Mouse (Mus musculus): ENCODE data around the gene Rhoc. TPM values are rescaled to one million over a fixed set of nuclear protein-coding genes. Genes with fewer than 3 reads are reported as not detected.

The Rhoc gene
- polyA plus RNA-seq, 1 experiment from 2014 or later = 160 TPM

DNA sequence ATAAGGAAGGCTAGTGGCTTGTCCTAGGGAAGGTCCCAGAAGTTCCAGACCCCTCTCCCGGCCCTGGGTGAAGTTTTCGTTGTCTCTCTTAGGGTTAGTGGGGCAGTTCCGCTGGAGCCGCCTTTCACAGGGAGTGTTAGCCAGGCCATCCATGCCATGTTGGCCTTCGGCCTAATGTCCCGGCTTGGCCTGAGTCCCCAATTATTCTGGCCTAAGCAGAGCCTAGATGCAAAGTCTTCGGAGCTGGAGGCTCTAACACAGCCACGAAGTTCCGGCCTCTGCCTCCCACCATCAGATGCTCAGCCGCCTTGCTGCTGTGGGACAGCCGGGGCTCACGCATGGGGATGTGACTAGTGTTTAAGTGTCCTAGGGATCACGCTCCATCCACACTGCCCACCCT is 1.6 kb downstream of the Rhoc start:
- ATAC-seq (ENCODE audit: insufficient number of reproducible peaks, low FRiP score, low TSS enrichment, low read depth) (no peak), DNase-seq (ENCODE audit: low spot score) (peak; percentile 44)
- Histone ChIP-seq H3K9ac (ENCODE audit: low read length) (peak overlapping the region; percentile 80), H3K36me3 (ENCODE audit: control insufficient read depth, insufficient read depth, low read length) (peaks cover 7% of the 10 kb centered on the region; the same call in 1 of the 2 replicates), H3K4me2 (ENCODE audit: low read depth, severe bottlenecking) (peak overlapping the region; percentile 92), H3K4me3 (ENCODE audit: low read depth, low read length) (peak overlapping the region; percentile 70), H3K4me1 (ENCODE audit: control insufficient read depth, insufficient read depth, low read length) (peaks cover 37% of the 10 kb centered on the region), H3K27me3 (ENCODE audit: control insufficient read depth, insufficient read depth, low read length) (no peaks in the 10 kb centered on the region), H3K9me3 (ENCODE audit: control insufficient read depth, low read length) (no peaks in the 10 kb centered on the region), H3K27ac (replicated peaks; ENCODE audit: low read depth, low read length) (peak overlapping the region; percentile 90)
- WGBS = 22% methylated on average over 13 of the region's 13 CpGs

DNA sequence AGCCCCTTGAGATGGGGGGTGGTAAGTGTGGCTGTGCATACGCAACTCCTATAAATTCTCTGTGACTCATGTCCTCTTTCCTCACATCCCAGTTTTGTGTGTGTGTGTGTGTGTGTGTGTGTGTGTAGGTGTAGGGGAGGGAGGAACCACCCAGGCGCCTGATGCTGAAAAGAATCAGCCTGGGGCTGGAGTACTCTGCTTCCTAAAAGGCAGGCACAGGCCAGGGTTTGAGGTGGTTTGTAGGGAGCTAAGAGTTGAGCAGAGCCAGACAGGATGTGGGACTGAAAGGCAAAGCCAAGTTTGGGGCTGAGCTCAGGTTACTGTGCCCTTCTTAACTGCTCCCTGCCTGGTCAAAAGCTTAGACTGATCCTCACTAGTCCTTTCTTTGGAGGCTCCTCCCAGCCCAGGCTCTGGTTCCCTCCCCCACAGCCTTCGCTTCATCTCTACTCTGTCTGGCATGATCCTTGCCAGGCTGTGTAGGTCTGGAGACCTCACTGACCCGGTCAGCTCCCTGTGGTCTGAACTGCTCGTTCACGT is 2.3 kb downstream of the Rhoc start:
- peak overlapping the region; percentile 92 for H3K4me2 ChIP-seq (ENCODE audit: low read depth, severe bottlenecking)
- 8% methylated on average over 6 of the region's 6 CpGs for WGBS
- peak overlapping the region; percentile 90 for H3K27ac ChIP-seq (replicated peaks; ENCODE audit: low read depth, low read length)
- no peaks in the 10 kb centered on the region for H3K9me3 ChIP-seq (ENCODE audit: control insufficient read depth, low read length)
- ATAC-seq (ENCODE audit: insufficient number of reproducible peaks, low FRiP score, low TSS enrichment, low read depth) (peak; percentile 37), DNase-seq (ENCODE audit: low spot score) (peak; percentile 77)
- peaks cover 7% of the 10 kb centered on the region; the same call in 1 of the 2 replicates for H3K36me3 ChIP-seq (ENCODE audit: control insufficient read depth, insufficient read depth, low read length)
- H3K4me3 ChIP-seq (ENCODE audit: low read depth, low read length) = peak overlapping the region; percentile 70
- peaks cover 41% of the 10 kb centered on the region for H3K4me1 ChIP-seq (ENCODE audit: control insufficient read depth, insufficient read depth, low read length)
- peak overlapping the region; percentile 80 for H3K9ac ChIP-seq (ENCODE audit: low read length)
- no peaks in the 10 kb centered on the region for H3K27me3 ChIP-seq (ENCODE audit: control insufficient read depth, insufficient read depth, low read length)

DNA sequence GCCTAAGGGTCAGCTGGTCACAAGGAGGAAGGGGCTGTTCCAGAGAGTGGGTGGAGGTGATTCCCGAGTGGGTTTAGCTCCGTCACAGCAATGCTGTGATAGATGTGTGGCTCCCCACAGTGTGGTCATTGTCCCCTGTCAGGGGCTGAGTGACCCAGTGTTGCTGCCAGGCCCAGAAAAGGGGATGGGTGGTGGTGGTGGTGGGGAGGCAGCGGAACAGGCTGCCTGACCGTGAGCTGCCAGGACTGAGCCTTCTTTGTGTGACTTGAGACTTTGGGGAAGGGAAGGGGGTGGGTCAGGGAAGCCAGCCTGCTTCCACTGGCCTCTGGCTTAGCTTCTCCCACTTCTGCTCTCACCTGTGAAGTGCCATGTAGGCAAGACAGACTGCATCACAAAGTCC is 2.8 kb downstream of the Rhoc start:
- Histone ChIP-seq H3K36me3 (ENCODE audit: control insufficient read depth, insufficient read depth, low read length) (peaks cover 9% of the 10 kb centered on the region; the same call in 1 of the 2 replicates), H3K4me2 (ENCODE audit: low read depth, severe bottlenecking) (peak overlapping the region; percentile 92), H3K9me3 (ENCODE audit: control insufficient read depth, low read length) (no peaks in the 10 kb centered on the region), H3K27me3 (ENCODE audit: control insufficient read depth, insufficient read depth, low read length) (no peaks in the 10 kb centered on the region), H3K27ac (replicated peaks; ENCODE audit: low read depth, low read length) (peak overlapping the region; percentile 90), H3K4me1 (ENCODE audit: control insufficient read depth, insufficient read depth, low read length) (peaks cover 46% of the 10 kb centered on the region), H3K4me3 (ENCODE audit: low read depth, low read length) (peak overlapping the region; percentile 70), H3K9ac (ENCODE audit: low read length) (peak overlapping the region; percentile 80)
- DNase-seq (ENCODE audit: low spot score) (no peak), ATAC-seq (ENCODE audit: insufficient number of reproducible peaks, low FRiP score, low TSS enrichment, low read depth) (no peak)
- WGBS = 23% methylated on average over 4 of the region's 4 CpGs

DNA sequence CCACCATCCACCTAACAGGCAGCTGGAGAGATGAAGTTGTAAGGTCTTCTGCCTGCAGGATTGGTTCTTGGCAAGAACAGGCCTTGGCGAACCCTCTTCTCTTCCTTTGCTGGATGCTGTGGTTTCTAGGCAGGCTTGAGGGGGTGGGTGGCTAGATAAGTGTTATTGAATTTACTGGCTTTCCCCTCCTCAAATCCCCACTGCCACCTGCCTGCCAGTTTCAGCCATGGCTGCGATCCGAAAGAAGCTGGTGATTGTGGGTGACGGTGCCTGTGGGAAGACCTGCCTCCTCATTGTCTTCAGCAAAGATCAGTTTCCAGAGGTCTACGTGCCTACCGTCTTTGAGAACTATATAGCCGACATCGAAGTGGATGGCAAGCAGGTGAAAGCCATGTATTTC is 3.5 kb downstream of the Rhoc start:
- Histone ChIP-seq H3K36me3 (ENCODE audit: control insufficient read depth, insufficient read depth, low read length) (peaks cover 13% of the 10 kb centered on the region; the same call in 1 of the 2 replicates), H3K9ac (ENCODE audit: low read length) (0 out of 2 replicates have a peak overlapping the region, but pooled peaks have one; percentile 37), H3K4me3 (ENCODE audit: low read depth, low read length) (no peak overlapping the region), H3K27ac (replicated peaks; ENCODE audit: low read depth, low read length) (0 out of 2 replicates have a peak overlapping the region, but pooled peaks have one; percentile 11), H3K4me1 (ENCODE audit: control insufficient read depth, insufficient read depth, low read length) (peaks cover 48% of the 10 kb centered on the region), H3K9me3 (ENCODE audit: control insufficient read depth, low read length) (no peaks in the 10 kb centered on the region), H3K27me3 (ENCODE audit: control insufficient read depth, insufficient read depth, low read length) (no peaks in the 10 kb centered on the region), H3K4me2 (ENCODE audit: low read depth, severe bottlenecking) (peak overlapping the region; percentile 92)
- WGBS = 96% methylated on average over 8 of the region's 8 CpGs
- DNase-seq (ENCODE audit: low spot score) = no peak
- no peak for ATAC-seq (ENCODE audit: insufficient number of reproducible peaks, low FRiP score, low TSS enrichment, low read depth)

DNA sequence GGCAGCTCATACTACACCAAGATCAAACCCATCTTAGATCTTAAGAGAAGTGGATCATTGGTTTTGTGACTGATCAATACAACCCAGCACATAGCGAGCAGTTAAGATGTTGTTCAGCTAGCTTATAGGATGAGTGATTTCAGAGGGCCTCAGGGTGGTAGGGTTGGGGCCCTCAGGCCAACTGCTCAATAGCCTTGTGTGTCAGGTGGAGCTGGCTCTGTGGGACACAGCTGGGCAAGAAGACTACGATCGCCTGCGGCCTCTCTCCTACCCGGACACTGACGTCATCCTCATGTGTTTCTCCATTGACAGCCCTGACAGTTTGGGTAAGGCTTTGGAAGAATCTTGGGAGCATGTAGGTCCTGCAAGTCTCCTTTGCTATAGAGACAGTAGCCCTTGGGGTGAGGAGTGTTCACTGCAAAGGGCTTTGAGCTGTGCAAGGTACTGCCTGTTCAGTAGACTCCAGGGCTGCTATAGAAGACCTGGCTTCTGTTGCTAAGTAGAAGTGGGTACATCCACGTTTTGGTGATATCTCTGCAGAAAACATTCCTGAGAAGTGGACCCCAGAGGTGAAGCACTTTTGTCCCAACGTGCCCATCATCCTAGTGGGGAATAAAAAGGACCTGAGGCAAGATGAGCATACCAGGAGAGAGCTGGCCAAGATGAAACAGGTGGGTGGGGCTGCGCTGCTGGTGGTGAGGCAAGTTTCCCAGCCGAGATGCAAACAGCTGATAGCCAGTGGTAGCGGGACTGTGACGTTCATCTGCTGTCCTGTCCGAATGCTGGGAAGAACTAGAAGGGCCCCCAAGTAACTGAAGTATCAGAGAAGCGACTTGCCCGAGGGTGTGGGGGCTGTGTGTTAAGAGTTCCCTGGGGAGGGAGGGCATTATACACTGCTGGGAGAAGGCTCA is 4.4 kb downstream of the Rhoc start:
- Histone ChIP-seq H3K4me3 (ENCODE audit: low read depth, low read length) (no peak overlapping the region), H3K27ac (replicated peaks; ENCODE audit: low read depth, low read length) (no peak overlapping the region), H3K9me3 (ENCODE audit: control insufficient read depth, low read length) (no peaks in the 10 kb centered on the region), H3K9ac (ENCODE audit: low read length) (no peak overlapping the region), H3K27me3 (ENCODE audit: control insufficient read depth, insufficient read depth, low read length) (no peaks in the 10 kb centered on the region), H3K4me2 (ENCODE audit: low read depth, severe bottlenecking) (no peak overlapping the region), H3K36me3 (ENCODE audit: control insufficient read depth, insufficient read depth, low read length) (peaks cover 14% of the 10 kb centered on the region; the same call in 1 of the 2 replicates), H3K4me1 (ENCODE audit: control insufficient read depth, insufficient read depth, low read length) (peaks cover 48% of the 10 kb centered on the region)
- ATAC-seq (ENCODE audit: insufficient number of reproducible peaks, low FRiP score, low TSS enrichment, low read depth) (no peak), DNase-seq (ENCODE audit: low spot score) (no peak)
- WGBS = 74% methylated on average over 15 of the region's 15 CpGs

DNA sequence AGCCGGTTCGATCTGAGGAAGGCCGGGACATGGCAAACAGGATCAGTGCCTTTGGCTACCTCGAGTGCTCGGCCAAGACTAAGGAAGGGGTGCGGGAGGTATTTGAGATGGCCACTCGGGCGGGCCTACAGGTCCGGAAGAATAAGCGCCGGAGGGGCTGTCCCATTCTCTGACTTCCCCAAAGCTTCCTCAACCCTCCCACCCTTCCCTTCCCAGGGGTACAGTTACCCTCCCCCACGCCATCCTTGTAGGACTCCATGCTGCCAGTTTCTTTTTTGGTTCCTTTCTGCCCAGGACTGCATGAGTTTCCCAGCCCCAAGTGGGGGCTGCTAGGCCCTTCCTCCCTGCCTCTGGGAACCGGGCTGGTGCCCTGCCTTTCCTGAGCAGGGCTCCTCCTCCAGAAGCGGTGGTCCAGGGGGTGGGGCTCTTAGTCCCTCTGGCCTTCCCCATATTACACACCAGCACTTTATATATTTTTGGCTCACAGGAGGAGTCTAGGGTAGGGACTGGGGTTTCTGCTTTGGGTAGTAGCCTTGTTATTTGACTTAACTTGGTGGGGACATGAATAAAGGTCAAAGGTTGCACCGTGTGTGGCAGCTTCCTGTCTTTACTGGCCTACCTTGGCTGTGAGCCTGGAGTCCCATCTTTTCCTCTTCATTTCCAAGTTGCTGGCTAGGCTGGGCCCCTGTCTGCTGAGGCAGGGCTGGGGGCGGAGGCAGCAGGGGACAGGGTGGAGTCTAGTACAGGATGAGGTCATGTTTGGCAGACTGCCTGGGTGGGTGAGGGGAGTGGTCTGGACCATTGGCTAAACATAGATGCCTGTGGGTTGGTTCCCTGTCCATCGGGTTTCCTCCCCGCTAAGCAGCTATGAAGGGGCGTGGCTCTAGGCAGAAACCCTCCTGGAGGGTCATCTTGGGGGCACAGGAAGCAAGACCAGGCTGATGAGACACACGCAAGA is 6.0 kb downstream of the Rhoc start:
- DNase-seq (ENCODE audit: low spot score) (peak; percentile 92), ATAC-seq (ENCODE audit: insufficient number of reproducible peaks, low FRiP score, low TSS enrichment, low read depth) (peak; percentile 87)
- Histone ChIP-seq H3K27me3 (ENCODE audit: control insufficient read depth, insufficient read depth, low read length) (no peaks in the 10 kb centered on the region), H3K4me1 (ENCODE audit: control insufficient read depth, insufficient read depth, low read length) (peaks cover 48% of the 10 kb centered on the region), H3K4me3 (ENCODE audit: low read depth, low read length) (no peak overlapping the region), H3K9me3 (ENCODE audit: control insufficient read depth, low read length) (no peaks in the 10 kb centered on the region), H3K27ac (replicated peaks; ENCODE audit: low read depth, low read length) (peak overlapping the region; percentile 72), H3K36me3 (ENCODE audit: control insufficient read depth, insufficient read depth, low read length) (peaks cover 15% of the 10 kb centered on the region; the same call in 1 of the 2 replicates), H3K4me2 (ENCODE audit: low read depth, severe bottlenecking) (no peak overlapping the region), H3K9ac (ENCODE audit: low read length) (no peak overlapping the region)
- WGBS = 50% methylated on average over 20 of the region's 20 CpGs

DNA sequence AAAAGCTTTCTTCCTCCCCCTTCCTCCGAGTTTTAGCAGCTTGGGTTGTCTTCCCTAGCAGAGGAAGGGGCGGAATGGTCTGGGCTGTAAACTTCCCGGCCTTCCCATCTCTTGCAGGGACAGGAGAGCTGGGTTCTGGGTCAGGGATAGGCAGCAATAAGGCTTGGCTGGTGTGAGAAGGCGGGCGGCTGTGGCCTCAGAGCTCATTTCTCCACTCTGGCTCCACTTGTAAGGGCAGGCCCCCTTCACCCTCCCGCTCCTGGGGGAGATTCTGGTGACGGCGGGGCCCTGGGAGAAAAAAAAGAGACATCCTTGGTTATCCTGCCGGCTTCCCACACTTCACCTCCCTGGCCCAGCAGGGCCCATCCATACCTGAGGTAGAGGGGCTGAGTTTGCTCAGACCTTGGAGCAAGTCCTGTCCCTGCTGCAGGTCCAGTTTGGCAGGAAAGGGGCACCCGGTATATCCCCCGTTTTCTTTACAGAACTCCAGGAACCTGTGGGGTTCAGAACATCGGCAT is 6.8 kb downstream of the Rhoc start:
- H3K4me1 ChIP-seq (ENCODE audit: control insufficient read depth, insufficient read depth, low read length) = peaks cover 45% of the 10 kb centered on the region
- no peak for ATAC-seq (ENCODE audit: insufficient number of reproducible peaks, low FRiP score, low TSS enrichment, low read depth)
- H3K4me3 ChIP-seq (ENCODE audit: low read depth, low read length) = no peak overlapping the region
- no peaks in the 10 kb centered on the region for H3K9me3 ChIP-seq (ENCODE audit: control insufficient read depth, low read length)
- no peak overlapping the region for H3K27ac ChIP-seq (replicated peaks; ENCODE audit: low read depth, low read length)
- WGBS = 50% methylated on average over 12 of the region's 12 CpGs
- no peak overlapping the region for H3K9ac ChIP-seq (ENCODE audit: low read length)
- H3K36me3 ChIP-seq (ENCODE audit: control insufficient read depth, insufficient read depth, low read length) = peaks cover 21% of the 10 kb centered on the region; the same call in 1 of the 2 replicates
- H3K27me3 ChIP-seq (ENCODE audit: control insufficient read depth, insufficient read depth, low read length) = no peaks in the 10 kb centered on the region
- peak; percentile 25 for DNase-seq (ENCODE audit: low spot score)
- no peak overlapping the region for H3K4me2 ChIP-seq (ENCODE audit: low read depth, severe bottlenecking)
